Mouse (Mus musculus) limb, embryonic 14.5 days (tissue): Measurements from ENCODE around the gene Tmem190. TPM values are rescaled to one million over a fixed set of nuclear protein-coding genes. Genes with fewer than 3 reads are reported as not detected.

Experiments used
- ATAC-seq: fragments of 200-750 bp; cut with Nextera tagmentation; 2 replicates; pipeline ENCODE4 v1.8.0; 2017; ENCODE audit warnings: low read depth, moderate number of reproducible peaks, moderate TSS enrichment; ENCODE audit not compliant: low FRiP score
- DNase-seq: peaks from one replicate; pipeline ENCODE4 v3.0.0-alpha.2; 2015; ENCODE audit warnings: low spot score
- H3K27ac ChIP-seq: fragments of 300-500 bp; sonication (generic); replicated peaks from 2 replicates; pipeline ENCODE4 v1.5.1; 2014; ENCODE audit warnings: low read depth, mild to moderate bottlenecking, low read length, moderate library complexity, mixed read lengths
- H3K27me3 ChIP-seq: fragments of 300-500 bp; sonication (generic); 2 replicates; pipeline ENCODE4 v1.6.1; 2014; ENCODE audit warnings: low read length, mixed read lengths; ENCODE audit not compliant: control insufficient read depth, insufficient read depth
- H3K36me3 ChIP-seq: fragments of 300-500 bp; sonication (generic); 2 replicates; pipeline ENCODE4 v1.6.1; 2014; ENCODE audit warnings: mild to moderate bottlenecking, low read length, moderate library complexity, mixed read lengths; ENCODE audit not compliant: control insufficient read depth, insufficient read depth
- H3K4me1 ChIP-seq: fragments of 300-500 bp; sonication (generic); 2 replicates; pipeline ENCODE4 v1.6.1; 2014; ENCODE audit warnings: antibody characterized with exemption, low read length, mixed read lengths; ENCODE audit not compliant: control insufficient read depth, insufficient read depth
- H3K4me2 ChIP-seq: fragments of 300-500 bp; sonication (generic); replicated peaks from 2 replicates; pipeline ENCODE4 v1.6.1; 2014; ENCODE audit warnings: low read depth, mild to moderate bottlenecking, low read length, moderate library complexity; ENCODE audit not compliant: severe bottlenecking
- H3K4me3 ChIP-seq: fragments of 300-500 bp; sonication (generic); replicated peaks from 2 replicates; pipeline ENCODE4 v1.5.1; 2014; ENCODE audit warnings: low read length
- H3K9ac ChIP-seq: fragments of 300-500 bp; sonication (generic); 2 replicates; pipeline ENCODE4 v1.6.1; 2014; ENCODE audit warnings: mild to moderate bottlenecking, low read depth, low read length, moderate library complexity; ENCODE audit not compliant: severe bottlenecking
- H3K9me3 ChIP-seq: fragments of 300-500 bp; sonication (generic); 2 replicates; pipeline ENCODE4 v1.6.1; 2016; ENCODE audit warnings: low read length; ENCODE audit not compliant: control insufficient read depth
- POLR2A ChIP-seq: fragments of 200-500 bp; IDR thresholded peaks from 2 replicates; pipeline ENCODE4 v1.8.0; 2012; ENCODE audit warnings: inconsistent platforms, mild to moderate bottlenecking, moderate library complexity, borderline replicate concordance; ENCODE audit not compliant: insufficient read depth, insufficient read length; ENCODE audit errors: extremely low read depth
- WGBS: fragments of 180-500 bp; shearing (Covaris S2); extraction: QIAGEN DNeasy Blood & Tissue Kit; methylation state at CpG from one replicate; pipeline ENCODE4 v1.1.7; 2014; 5-methylcytosine and 5-hydroxymethylcytosine counted together
- polyA plus RNA-seq, 2 experiments: library from polyadenylated mRNA; depleted of rRNA in 1 of 2; stranded (reverse) in 1 of 2; unstranded in 1 of 2; fragments of >200 nt; fragmentation: Nextera tagmentation in 1 of 2; extraction: Ambion mirVana in 1 of 2; gene quantifications; 2 replicates each; pipeline versions ENCODE4 v1.2.1 to v1.2.3; 2012 to 2014

The Tmem190 gene
- polyA plus RNA-seq, 2 experiments, result not detected

- H3K4me2 ChIP-seq, result no peak overlapping the region
- ATAC-seq (no peak), DNase-seq (no peak)
- TF ChIP-seq POLR2A, result no peak
- H3K36me3 ChIP-seq, result no peaks in the 10 kb centered on the region
- WGBS, result 79% methylated on average over 4 of the region's 4 CpGs
- H3K9me3 ChIP-seq, result no peaks in the 10 kb centered on the region
- H3K27me3 ChIP-seq, result no peaks in the 10 kb centered on the region
- no peak overlapping the region for H3K9ac ChIP-seq
- no peak overlapping the region for H3K4me3 ChIP-seq
- no peaks in the 10 kb centered on the region for H3K4me1 ChIP-seq
- no peak overlapping the region for H3K27ac ChIP-seq
Observed at GRCm38 (mm10) chr7:4821690-4822089, 39.0 kb downstream of the Tmem190 start.

GRCm38 (mm10) chr7:4822162-4822907, 39.6 kb downstream of the Tmem190 start:
- DNase-seq (no peak), ATAC-seq (no peak)
- 56% methylated on average over 6 of the region's 6 CpGs for WGBS

GRCm38 (mm10) chr7:4825365-4825764, 42.6 kb downstream of the Tmem190 start:
- DNase-seq (no peak), ATAC-seq (no peak)
- no peak overlapping the region for H3K4me3 ChIP-seq
- H3K4me1 ChIP-seq, result no peaks in the 10 kb centered on the region
- 44% methylated on average over 4 of the region's 4 CpGs for WGBS
- no peaks in the 10 kb centered on the region for H3K9me3 ChIP-seq
- H3K27me3 ChIP-seq, result peaks cover 5% of the 10 kb centered on the region; the same call in 1 of the 2 replicates
- no peak overlapping the region for H3K4me2 ChIP-seq
- no peaks in the 10 kb centered on the region for H3K36me3 ChIP-seq
- TF ChIP-seq POLR2A, result no peak
- no peak overlapping the region for H3K27ac ChIP-seq
- H3K9ac ChIP-seq, result no peak overlapping the region

More at GRCm38 (mm10) chr7:4822162-4822907, 39.6 kb downstream of the Tmem190 start:
- Histone ChIP-seq H3K9ac (no peak overlapping the region), H3K4me3 (no peak overlapping the region), H3K4me2 (no peak overlapping the region), H3K4me1 (no peaks in the 10 kb centered on the region), H3K36me3 (no peaks in the 10 kb centered on the region), H3K27ac (no peak overlapping the region), H3K9me3 (no peaks in the 10 kb centered on the region), H3K27me3 (no peaks in the 10 kb centered on the region)
- TF ChIP-seq POLR2A, result no peak

GRCm38 (mm10) chr7:4830476-4830875, 47.7 kb downstream of the Tmem190 start:
- Histone ChIP-seq H3K4me2 (no peak overlapping the region), H3K4me3 (no peak overlapping the region), H3K9me3 (no peaks in the 10 kb centered on the region), H3K27ac (no peak overlapping the region), H3K27me3 (peaks cover 37% of the 10 kb centered on the region), H3K4me1 (no peaks in the 10 kb centered on the region), H3K36me3 (no peaks in the 10 kb centered on the region), H3K9ac (no peak overlapping the region)
- DNase-seq, result no peak
- no peak for ATAC-seq
- 4% methylated on average over 12 of the region's 12 CpGs for whole genome bisulfite sequencing
- TF ChIP-seq POLR2A, result no peak

Other genes starting within 250 kb of the Tmem190 start
- 3.9 and 4.2 TPM in 2 replicates for gene Syt5, start 235.4 kb upstream of the Tmem190 start, polyA plus RNA-seq (2012; rRNA removed)
- gene Syt5, start 235.4 kb upstream of the Tmem190 start, polyA plus RNA-seq (2014; fragmentation: Nextera tagmentation; extraction: Ambion mirVana), result 3.4 and 4.3 TPM in 2 replicates
- 0.03 and 0.26 TPM in 2 replicates for gene Ptprh, start 178.9 kb upstream of the Tmem190 start, polyA plus RNA-seq (2012; rRNA removed)
- gene Ptprh, start 178.9 kb upstream of the Tmem190 start, polyA plus RNA-seq (2014; fragmentation: Nextera tagmentation; extraction: Ambion mirVana), result not detected in 2 replicates
- 17.2 and 23.1 TPM in 2 replicates for gene Tmem86b, start 151.5 kb upstream of the Tmem190 start, polyA plus RNA-seq (2012; rRNA removed)
- 1.4 and 2.3 TPM in 2 replicates for gene Tmem86b, start 151.5 kb upstream of the Tmem190 start, polyA plus RNA-seq (2014; fragmentation: Nextera tagmentation; extraction: Ambion mirVana)
- 86.9 and 112 TPM in 2 replicates for gene Ppp6r1, start 123.9 kb upstream of the Tmem190 start, polyA plus RNA-seq (2012; rRNA removed)
- 7.9 and 8.7 TPM in 2 replicates for gene Ppp6r1, start 123.9 kb upstream of the Tmem190 start, polyA plus RNA-seq (2014; fragmentation: Nextera tagmentation; extraction: Ambion mirVana)
- 55.6 and 72.9 TPM in 2 replicates for gene Hspbp1, start 97.9 kb upstream of the Tmem190 start, polyA plus RNA-seq (2012; rRNA removed)
- 77.5 and 82.5 TPM in 2 replicates for gene Hspbp1, start 97.9 kb upstream of the Tmem190 start, polyA plus RNA-seq (2014; fragmentation: Nextera tagmentation; extraction: Ambion mirVana)
- 26.4 and 33.0 TPM in 2 replicates for gene Brsk1, start 92.3 kb upstream of the Tmem190 start, polyA plus RNA-seq (2012; rRNA removed)
- 1.3 and 1.7 TPM in 2 replicates for gene Brsk1, start 92.3 kb upstream of the Tmem190 start, polyA plus RNA-seq (2014; fragmentation: Nextera tagmentation; extraction: Ambion mirVana)
- 0.17 and 0.24 TPM in 2 replicates for gene Tmem150b, start 57.7 kb upstream of the Tmem190 start, polyA plus RNA-seq (2012; rRNA removed)
- 0.17 and 0.46 TPM in 2 replicates for gene Tmem150b, start 57.7 kb upstream of the Tmem190 start, polyA plus RNA-seq (2014; fragmentation: Nextera tagmentation; extraction: Ambion mirVana)
- 161 and 223 TPM in 2 replicates for gene Kmt5c, start 42.8 kb upstream of the Tmem190 start, polyA plus RNA-seq (2012; rRNA removed)
- gene Kmt5c, start 42.8 kb upstream of the Tmem190 start, polyA plus RNA-seq (2014; fragmentation: Nextera tagmentation; extraction: Ambion mirVana), result 44.4 and 51.2 TPM in 2 replicates
- gene Cox6b2, start 29.8 kb upstream of the Tmem190 start, polyA plus RNA-seq (2012; rRNA removed), result 91.7 and 127 TPM in 2 replicates
- gene Cox6b2, start 29.8 kb upstream of the Tmem190 start, polyA plus RNA-seq (2014; fragmentation: Nextera tagmentation; extraction: Ambion mirVana), result 44.7 and 48.9 TPM in 2 replicates
- gene Fam71e2, start 11.6 kb upstream of the Tmem190 start, polyA plus RNA-seq (2012; rRNA removed), result 0.03 TPM in 1 of 2 replicates, not detected in the other
- not detected in 2 replicates for gene Fam71e2, start 11.6 kb upstream of the Tmem190 start, polyA plus RNA-seq (2014; fragmentation: Nextera tagmentation; extraction: Ambion mirVana)
- 0.33 and 0.63 TPM in 2 replicates for gene Il11, start 78 bp upstream of the Tmem190 start, polyA plus RNA-seq (2012; rRNA removed)
- gene Il11, start 78 bp upstream of the Tmem190 start, polyA plus RNA-seq (2014; fragmentation: Nextera tagmentation; extraction: Ambion mirVana), result 0.22 TPM in 1 of 2 replicates, not detected in the other
- gene Tmem238, start 6.7 kb downstream of the Tmem190 start, polyA plus RNA-seq (2012; rRNA removed), result 10.1 and 15.2 TPM in 2 replicates
- 8.1 and 9.6 TPM in 2 replicates for gene Tmem238, start 6.7 kb downstream of the Tmem190 start, polyA plus RNA-seq (2014; fragmentation: Nextera tagmentation; extraction: Ambion mirVana)
- 486 and 665 TPM in 2 replicates for gene Rpl28, start 9.9 kb downstream of the Tmem190 start, polyA plus RNA-seq (2012; rRNA removed)
- gene Rpl28, start 9.9 kb downstream of the Tmem190 start, polyA plus RNA-seq (2014; fragmentation: Nextera tagmentation; extraction: Ambion mirVana), result 253 and 275 TPM in 2 replicates
- 515 and 618 TPM in 2 replicates for gene Ube2s, start 29.7 kb downstream of the Tmem190 start, polyA plus RNA-seq (2012; rRNA removed)
- gene Ube2s, start 29.7 kb downstream of the Tmem190 start, polyA plus RNA-seq (2014; fragmentation: Nextera tagmentation; extraction: Ambion mirVana), result 366 and 368 TPM in 2 replicates
- gene Shisa7, start 61.8 kb downstream of the Tmem190 start, polyA plus RNA-seq (2012; rRNA removed), result 4.2 and 5.1 TPM in 2 replicates
- 0.43 and 0.54 TPM in 2 replicates for gene Shisa7, start 61.8 kb downstream of the Tmem190 start, polyA plus RNA-seq (2014; fragmentation: Nextera tagmentation; extraction: Ambion mirVana)
- 7.4 and 11.0 TPM in 2 replicates for gene Isoc2b, start 87.3 kb downstream of the Tmem190 start, polyA plus RNA-seq (2012; rRNA removed)
- gene Isoc2b, start 87.3 kb downstream of the Tmem190 start, polyA plus RNA-seq (2014; fragmentation: Nextera tagmentation; extraction: Ambion mirVana), result 9.7 and 9.9 TPM in 2 replicates
- 13.6 and 16.7 TPM in 2 replicates for gene Isoc2a, start 94.2 kb downstream of the Tmem190 start, polyA plus RNA-seq (2012; rRNA removed)
- 1.1 and 1.3 TPM in 2 replicates for gene Isoc2a, start 94.2 kb downstream of the Tmem190 start, polyA plus RNA-seq (2014; fragmentation: Nextera tagmentation; extraction: Ambion mirVana)
- 0.15 and 0.22 TPM in 2 replicates for gene Gm36210, start 123.6 kb downstream of the Tmem190 start, polyA plus RNA-seq (2012; rRNA removed)
- not detected in 2 replicates for gene Gm36210, start 123.6 kb downstream of the Tmem190 start, polyA plus RNA-seq (2014; fragmentation: Nextera tagmentation; extraction: Ambion mirVana)
- gene Zfp628, start 132.3 kb downstream of the Tmem190 start, polyA plus RNA-seq (2012; rRNA removed), result 13.4 and 22.3 TPM in 2 replicates
- gene Zfp628, start 132.3 kb downstream of the Tmem190 start, polyA plus RNA-seq (2014; fragmentation: Nextera tagmentation; extraction: Ambion mirVana), result 4.0 and 4.6 TPM in 2 replicates
- gene Nat14, start 139.1 kb downstream of the Tmem190 start, polyA plus RNA-seq (2012; rRNA removed), result 7.6 and 10.0 TPM in 2 replicates
- 0.92 and 1.9 TPM in 2 replicates for gene Nat14, start 139.1 kb downstream of the Tmem190 start, polyA plus RNA-seq (2014; fragmentation: Nextera tagmentation; extraction: Ambion mirVana)
- gene Ssc5d, start 142.8 kb downstream of the Tmem190 start, polyA plus RNA-seq (2012; rRNA removed), result 38.1 and 48.4 TPM in 2 replicates
- 13.2 and 13.6 TPM in 2 replicates for gene Ssc5d, start 142.8 kb downstream of the Tmem190 start, polyA plus RNA-seq (2014; fragmentation: Nextera tagmentation; extraction: Ambion mirVana)
- 0.45 and 0.74 TPM in 2 replicates for gene Sbk2, start 181.5 kb downstream of the Tmem190 start, polyA plus RNA-seq (2012; rRNA removed)
- 0.37 and 1.1 TPM in 2 replicates for gene Sbk2, start 181.5 kb downstream of the Tmem190 start, polyA plus RNA-seq (2014; fragmentation: Nextera tagmentation; extraction: Ambion mirVana)
- 0.15 and 0.28 TPM in 2 replicates for gene Sbk3, start 188.2 kb downstream of the Tmem190 start, polyA plus RNA-seq (2012; rRNA removed)
- 0.06 and 0.12 TPM in 2 replicates for gene Sbk3, start 188.2 kb downstream of the Tmem190 start, polyA plus RNA-seq (2014; fragmentation: Nextera tagmentation; extraction: Ambion mirVana)
- gene Zfp579, start 213.2 kb downstream of the Tmem190 start, polyA plus RNA-seq (2012; rRNA removed), result 97.6 and 196 TPM in 2 replicates
- gene Zfp579, start 213.2 kb downstream of the Tmem190 start, polyA plus RNA-seq (2014; fragmentation: Nextera tagmentation; extraction: Ambion mirVana), result 30.3 and 39.0 TPM in 2 replicates
- gene Zfp524, start 231.5 kb downstream of the Tmem190 start, polyA plus RNA-seq (2012; rRNA removed), result 17.0 and 20.9 TPM in 2 replicates
- 12.1 and 16.7 TPM in 2 replicates for gene Zfp524, start 231.5 kb downstream of the Tmem190 start, polyA plus RNA-seq (2014; fragmentation: Nextera tagmentation; extraction: Ambion mirVana)
- gene Fiz1, start 231.8 kb downstream of the Tmem190 start, polyA plus RNA-seq (2012; rRNA removed), result 42.4 and 50.8 TPM in 2 replicates
- 37.5 and 42.0 TPM in 2 replicates for gene Fiz1, start 231.8 kb downstream of the Tmem190 start, polyA plus RNA-seq (2014; fragmentation: Nextera tagmentation; extraction: Ambion mirVana)
- gene Gm44973, start 232.6 kb downstream of the Tmem190 start, polyA plus RNA-seq (2012; rRNA removed), result not detected in 2 replicates
- 0.57 and 1.9 TPM in 2 replicates for gene Gm44973, start 232.6 kb downstream of the Tmem190 start, polyA plus RNA-seq (2014; fragmentation: Nextera tagmentation; extraction: Ambion mirVana)
- 53.2 and 72.3 TPM in 2 replicates for gene Zfp865, start 237.4 kb downstream of the Tmem190 start, polyA plus RNA-seq (2012; rRNA removed)
- 6.6 and 7.8 TPM in 2 replicates for gene Zfp865, start 237.4 kb downstream of the Tmem190 start, polyA plus RNA-seq (2014; fragmentation: Nextera tagmentation; extraction: Ambion mirVana)
- gene Ccdc106, start 237.6 kb downstream of the Tmem190 start, polyA plus RNA-seq (2012; rRNA removed), result 48.1 and 49.4 TPM in 2 replicates
- 36.7 and 37.3 TPM in 2 replicates for gene Ccdc106, start 237.6 kb downstream of the Tmem190 start, polyA plus RNA-seq (2014; fragmentation: Nextera tagmentation; extraction: Ambion mirVana)